Mouse (Mus musculus) C2C12 (cell line): ENCODE data around the gene Apobec1.

ENCODE experiments used
- CTCF ChIP-seq: IDR thresholded peaks from one replicate; pipeline ENCODE4 v1.5.1; 2011; ENCODE audit not compliant: control insufficient read depth, insufficient read depth, insufficient read length
- MAX ChIP-seq: IDR thresholded peaks from one replicate; pipeline ENCODE4 v1.6.1; 2011; ENCODE audit warnings: mild to moderate bottlenecking, control low read depth

GRCm38 (mm10) chr6:122606661-122607060, 4.4 kb upstream of the Apobec1 start:
- TF ChIP-seq CTCF (no peak), MAX (no peak)
